Mouse (Mus musculus): ENCODE data around the gene Gm7735.
"Not testable (repeated sequence)": the region's sequence is repeated elsewhere in the genome, so short reads cannot be mapped to it uniquely, and the experiment has no call there.

Gene Gm7735

DNA sequence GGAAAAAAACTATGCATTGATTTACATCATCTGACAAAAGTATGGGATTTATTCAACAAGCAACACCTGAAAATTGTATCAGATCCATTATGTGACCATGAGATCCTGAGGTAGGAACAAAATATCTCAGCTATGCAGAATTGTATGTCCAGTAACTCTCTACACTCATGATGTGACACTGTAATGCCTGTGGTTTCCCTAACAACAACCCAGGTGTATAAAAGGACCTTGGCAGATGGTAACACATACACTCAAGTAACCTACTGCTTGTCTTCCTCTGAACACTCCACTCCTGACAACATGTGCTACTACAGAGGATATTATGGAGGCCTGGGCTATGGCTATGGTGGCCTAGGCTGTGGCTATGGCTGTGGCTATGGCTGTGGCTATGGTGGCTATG is at the start of gene Gm7735:
Gene Gm7735, plus strand, starts transcription at position 301 of the 400 bp plus-strand sequence.
- not testable (repeated sequence) for H3K4me1 ChIP-seq (replicated peaks; ENCODE audit: low read depth, low read length); H3K4me3 ChIP-seq (replicated peaks; ENCODE audit: low read length); H3K36me3 ChIP-seq (ENCODE audit: insufficient read depth, low read length); H3K27me3 ChIP-seq (ENCODE audit: insufficient read depth, low read length); H3K9me3 ChIP-seq (ENCODE audit: low read length)

DNA sequence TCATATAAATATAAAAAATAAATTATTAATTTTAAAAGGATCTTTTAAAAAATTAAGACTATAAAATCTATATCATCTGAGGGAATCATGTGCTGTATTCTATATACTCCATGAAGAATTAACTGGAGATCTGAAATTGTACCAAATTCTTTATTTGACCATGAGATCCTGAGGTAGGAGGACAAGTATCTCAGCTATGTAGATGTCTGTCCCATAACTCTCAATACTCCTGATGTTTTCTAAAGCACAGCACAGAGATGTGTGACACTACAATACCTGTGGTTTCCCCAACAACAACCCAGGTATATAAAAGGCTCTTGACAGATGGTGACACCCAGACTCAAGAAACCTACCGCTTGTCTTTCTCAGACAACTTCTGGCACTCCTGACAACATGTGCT is 28.7 kb upstream of the Gm7735 start, which contains the start of gene Gm6358:
Gene Gm6358, plus strand, starts transcription at position 301 of the 400 bp plus-strand sequence.
- Histone ChIP-seq H3K9me3 (ENCODE audit: low read length) (no peaks in the 10 kb centered on the region), H3K4me3 (replicated peaks; ENCODE audit: low read length) (no peak within 1 kb of the TSS), H3K4me1 (replicated peaks; ENCODE audit: low read depth, low read length) (no peaks in the 10 kb centered on the region), H3K27me3 (ENCODE audit: insufficient read depth, low read length) (no peaks in the 10 kb centered on the region), H3K36me3 (ENCODE audit: insufficient read depth, low read length) (no peaks in the 10 kb centered on the region)
- TF ChIP-seq CTCF (conservative IDR thresholded peaks at IDR 0.05; ENCODE audit: low read length) (no peak), NANOG (IDR thresholded peaks at IDR 0.05; ENCODE audit: borderline replicate concordance, low read length) (no peak), POU5F1 (IDR thresholded peaks at IDR 0.05; ENCODE audit: borderline replicate concordance, low read length) (no peak)

DNA sequence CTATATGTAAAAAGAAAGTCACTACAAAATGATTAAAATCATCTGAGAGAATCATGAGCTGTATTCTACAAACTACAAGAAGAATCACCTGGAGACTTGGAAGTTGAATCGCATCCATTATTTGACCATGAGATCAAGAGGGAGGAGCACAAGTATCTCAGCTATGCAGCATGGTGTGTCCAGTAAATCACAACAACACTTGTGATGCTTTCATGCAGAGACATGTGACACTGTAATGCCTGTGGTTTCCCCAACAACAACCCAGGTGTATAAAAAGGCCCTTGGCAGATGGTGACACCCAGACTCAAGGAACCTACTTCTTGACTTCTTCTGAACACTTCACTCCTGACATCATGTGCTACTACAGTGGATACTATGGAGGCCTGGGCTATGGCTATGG is 18.5 kb upstream of the Gm7735 start, which contains the start of gene Gm10061:
Gene Gm10061, plus strand, starts transcription at position 301 of the 400 bp plus-strand sequence.
- Histone ChIP-seq H3K9me3 (ENCODE audit: low read length) (no peaks in the 10 kb centered on the region), H3K36me3 (ENCODE audit: insufficient read depth, low read length) (no peaks in the 10 kb centered on the region), H3K4me3 (replicated peaks; ENCODE audit: low read length) (no peak within 1 kb of the TSS), H3K4me1 (replicated peaks; ENCODE audit: low read depth, low read length) (no peaks in the 10 kb centered on the region), H3K27me3 (ENCODE audit: insufficient read depth, low read length) (no peaks in the 10 kb centered on the region)
- no peak for TF ChIP-seq POU5F1 (IDR thresholded peaks at IDR 0.05; ENCODE audit: borderline replicate concordance, low read length)
- TF ChIP-seq CTCF (conservative IDR thresholded peaks at IDR 0.05; ENCODE audit: low read length), result no peak
- no peak for TF ChIP-seq NANOG (IDR thresholded peaks at IDR 0.05; ENCODE audit: borderline replicate concordance, low read length)

DNA sequence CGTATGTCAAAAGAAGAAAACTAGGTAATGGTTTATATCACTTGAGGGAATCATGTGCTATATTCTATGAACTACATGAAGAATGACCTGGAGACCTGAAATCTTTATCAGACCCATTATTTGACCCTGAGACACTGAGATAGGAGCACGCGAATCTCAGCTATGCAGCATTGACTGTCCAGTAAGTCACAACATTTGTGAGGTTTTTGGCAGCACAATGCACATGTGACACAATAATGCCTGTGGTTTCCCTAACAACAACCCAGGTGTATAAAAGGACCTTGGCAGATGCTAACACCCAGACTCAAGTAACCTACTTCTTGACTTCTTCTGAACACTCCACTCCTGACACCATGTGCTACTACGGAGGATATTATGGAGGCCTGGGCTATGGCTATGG is 11.6 kb upstream of the Gm7735 start, which contains the start of gene Gm9789:
Gene Gm9789, plus strand, starts transcription at position 301 of the 400 bp plus-strand sequence.
- Histone ChIP-seq H3K27me3 (ENCODE audit: insufficient read depth, low read length) (no peaks in the 10 kb centered on the region), H3K9me3 (ENCODE audit: low read length) (no peaks in the 10 kb centered on the region), H3K4me3 (replicated peaks; ENCODE audit: low read length) (no peak within 1 kb of the TSS), H3K4me1 (replicated peaks; ENCODE audit: low read depth, low read length) (no peaks in the 10 kb centered on the region), H3K36me3 (ENCODE audit: insufficient read depth, low read length) (no peaks in the 10 kb centered on the region)
- no peak for TF ChIP-seq CTCF (conservative IDR thresholded peaks at IDR 0.05; ENCODE audit: low read length)
- TF ChIP-seq POU5F1 (IDR thresholded peaks at IDR 0.05; ENCODE audit: borderline replicate concordance, low read length), result no peak
- no peak for TF ChIP-seq NANOG (IDR thresholded peaks at IDR 0.05; ENCODE audit: borderline replicate concordance, low read length)

DNA sequence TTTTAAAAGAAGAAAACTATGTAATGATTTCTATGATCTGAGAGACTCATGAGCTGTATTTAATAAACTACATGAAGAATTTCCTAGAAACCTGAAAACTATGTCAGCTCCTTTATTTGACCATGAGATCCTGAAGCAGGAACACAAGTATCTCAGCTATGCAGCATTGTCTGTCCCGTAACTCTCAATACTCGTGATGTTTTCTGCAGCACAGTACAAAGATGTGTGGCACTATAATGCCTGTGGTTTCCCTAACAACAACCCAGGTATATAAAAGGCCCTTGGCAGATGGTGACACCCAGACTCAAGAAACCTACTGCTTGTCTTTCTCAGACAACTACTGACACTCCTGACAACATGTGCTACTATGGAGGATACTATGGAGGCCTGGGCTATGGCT is 5.1 kb downstream of the Gm7735 start, which contains the start of gene 1110057P08Rik:
Gene 1110057P08Rik, plus strand, starts transcription at position 301 of the 400 bp plus-strand sequence.
- Histone ChIP-seq H3K4me1 (replicated peaks; ENCODE audit: low read depth, low read length) (no peaks in the 10 kb centered on the region), H3K9me3 (ENCODE audit: low read length) (no peaks in the 10 kb centered on the region), H3K36me3 (ENCODE audit: insufficient read depth, low read length) (no peaks in the 10 kb centered on the region)

DNA sequence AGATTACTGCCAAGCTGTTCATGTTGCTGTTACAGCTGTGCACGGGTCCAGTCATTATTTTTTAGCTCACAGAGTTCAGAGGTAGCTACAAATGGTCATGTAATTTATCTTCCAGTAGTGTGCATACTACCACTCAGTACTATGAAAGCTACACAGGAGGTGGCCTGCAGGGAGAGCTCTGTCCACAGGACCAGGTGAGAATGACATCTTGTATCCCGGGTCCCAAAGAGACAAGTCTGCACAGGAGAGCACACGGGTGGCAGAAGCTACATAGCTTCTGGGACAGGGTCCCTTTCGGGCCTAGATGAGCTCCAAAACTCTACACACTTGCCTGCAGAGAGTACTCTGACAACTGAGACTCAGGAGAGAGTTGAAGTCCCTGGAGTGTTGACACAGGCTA is 19.3 kb downstream of the Gm7735 start:
- no peaks in the 10 kb centered on the region for H3K27me3 ChIP-seq (ENCODE audit: insufficient read depth, low read length)
- no peaks in the 10 kb centered on the region for H3K9me3 ChIP-seq (ENCODE audit: low read length)
- H3K4me3 ChIP-seq (replicated peaks; ENCODE audit: low read length), result no peak overlapping the region
- TF ChIP-seq NANOG (IDR thresholded peaks at IDR 0.05; ENCODE audit: borderline replicate concordance, low read length) (no peak), CTCF (conservative IDR thresholded peaks at IDR 0.05; ENCODE audit: low read length) (peak; percentile 25), POU5F1 (IDR thresholded peaks at IDR 0.05; ENCODE audit: borderline replicate concordance, low read length) (no peak)
- no peaks in the 10 kb centered on the region for H3K36me3 ChIP-seq (ENCODE audit: insufficient read depth, low read length)
- H3K4me1 ChIP-seq (replicated peaks; ENCODE audit: low read depth, low read length), result no peaks in the 10 kb centered on the region

More for the DNA sequence above, 5.1 kb downstream of the Gm7735 start, which contains the start of gene 1110057P08Rik:
- TF ChIP-seq POU5F1 (IDR thresholded peaks at IDR 0.05; ENCODE audit: borderline replicate concordance, low read length) (no peak), CTCF (conservative IDR thresholded peaks at IDR 0.05; ENCODE audit: low read length) (no peak), NANOG (IDR thresholded peaks at IDR 0.05; ENCODE audit: borderline replicate concordance, low read length) (no peak)
- Histone ChIP-seq H3K27me3 (ENCODE audit: insufficient read depth, low read length) (no peaks in the 10 kb centered on the region), H3K4me3 (replicated peaks; ENCODE audit: low read length) (no peak within 1 kb of the TSS)

DNA sequence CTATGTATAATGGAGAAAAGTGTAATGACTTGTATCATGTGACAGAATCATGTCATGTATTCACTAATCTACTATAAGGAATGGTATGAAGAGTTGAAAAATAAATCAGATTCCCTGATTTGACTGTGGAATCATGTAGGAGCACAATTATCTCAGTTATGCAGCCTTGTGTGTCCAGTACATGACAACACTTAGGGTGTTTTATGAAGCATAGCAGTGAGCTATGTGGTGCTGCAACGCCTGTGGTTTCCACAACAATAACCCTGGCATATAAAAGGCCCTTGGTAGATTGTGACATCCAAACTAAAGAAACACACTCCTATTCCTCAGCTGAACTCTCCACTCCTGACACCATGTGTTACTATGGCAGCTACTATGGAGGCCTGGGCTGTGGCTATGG is 36.3 kb downstream of the Gm7735 start, which contains the start of gene Krtap20-2:
Gene Krtap20-2, plus strand, starts transcription at position 301 of the 400 bp plus-strand sequence.
- TF ChIP-seq CTCF (conservative IDR thresholded peaks at IDR 0.05; ENCODE audit: low read length) (no peak), NANOG (IDR thresholded peaks at IDR 0.05; ENCODE audit: borderline replicate concordance, low read length) (no peak), POU5F1 (IDR thresholded peaks at IDR 0.05; ENCODE audit: borderline replicate concordance, low read length) (no peak)
- H3K36me3 ChIP-seq (ENCODE audit: insufficient read depth, low read length), result no peaks in the 10 kb centered on the region
- no peaks in the 10 kb centered on the region for H3K4me1 ChIP-seq (replicated peaks; ENCODE audit: low read depth, low read length)
- no peaks in the 10 kb centered on the region for H3K9me3 ChIP-seq (ENCODE audit: low read length)
- H3K27me3 ChIP-seq (ENCODE audit: insufficient read depth, low read length), result no peaks in the 10 kb centered on the region
- H3K4me3 ChIP-seq (replicated peaks; ENCODE audit: low read length), result no peak within 1 kb of the TSS

All from E14TG2a.4 (cell line).